Mouse (Mus musculus) liver, embryonic 14.5 days (tissue): ENCODE results near the gene Slc25a13.

Source experiments
- CTCF ChIP-seq: IDR thresholded peaks from 2 replicates; pipeline ENCODE4 v1.5.1; 2016; ENCODE audit warnings: antibody characterized with exemption, low read depth, control low read depth
- EP300 ChIP-seq: IDR thresholded peaks from 2 replicates; pipeline ENCODE4 v1.6.1; 2016; ENCODE audit warnings: antibody characterized with exemption, low read depth

GRCm38 (mm10) chr6:6173935-6174561 lies 42.9 kb downstream of the Slc25a13 start:
- TF ChIP-seq CTCF (no peak), EP300 (no peak)
